Mouse (Mus musculus): ENCODE measurements at regions not wholly inside any gene's neighbourhood (a gene's known extent, or its start where the extent isn't known, plus 50 kb on each side); places are given as distances from the start of the nearest gene placed in this dataset.

DNA sequence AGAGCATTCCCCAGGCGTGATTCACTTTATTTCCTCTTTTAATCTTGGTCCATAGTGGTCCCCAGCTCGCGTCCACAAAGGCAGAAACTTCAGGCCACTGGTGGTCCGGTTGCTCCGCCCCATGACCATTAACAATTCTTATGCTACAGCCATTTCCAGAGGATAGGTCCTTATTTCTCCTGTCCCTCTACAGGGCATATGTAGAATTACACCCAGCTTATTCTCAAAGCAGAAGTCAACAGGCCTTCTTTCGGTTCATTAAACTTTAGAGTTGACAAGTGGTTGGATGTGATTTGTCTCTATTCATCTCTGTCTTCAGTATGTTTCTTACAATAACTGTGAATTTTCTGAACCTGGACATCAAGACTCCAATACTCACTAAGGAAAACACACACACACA, 1632.4 kb upstream of the Flrt2 start:
- TF ChIP-seq CTCF (IDR thresholded peaks at IDR 0.05) (peak; percentile 35), EP300 (IDR thresholded peaks at IDR 0.05) (no peak)

All from lung, postnatal 0 days (tissue).